Mouse (Mus musculus) forebrain, embryonic 16.5 days (tissue): ENCODE results near the gene Lyrm4. TPM values are rescaled to one million over a fixed set of nuclear protein-coding genes. Genes with fewer than 3 reads are reported as not detected.
"Not testable (repeated sequence)": the region's sequence is repeated elsewhere in the genome, so short reads cannot be mapped to it uniquely, and the experiment has no call there.

Experiments used
- ATAC-seq: fragments of 200-750 bp; cut with Nextera tagmentation; 2 replicates; pipeline ENCODE4 v1.8.0; 2017; ENCODE audit warnings: mild to moderate bottlenecking, moderate library complexity
- H3K27ac ChIP-seq: fragments of 300-500 bp; sonication (generic); 2 replicates; pipeline ENCODE4 v1.5.1; 2014; ENCODE audit warnings: low read length, control low read depth
- H3K27me3 ChIP-seq: fragments of 300-500 bp; sonication (generic); replicated peaks from 2 replicates; pipeline ENCODE4 v1.6.1; 2014; ENCODE audit warnings: low read length; ENCODE audit not compliant: control insufficient read depth, insufficient read depth
- H3K36me3 ChIP-seq: fragments of 300-500 bp; sonication (generic); 2 replicates; pipeline ENCODE4 v1.6.1; 2014; ENCODE audit not compliant: control insufficient read depth, insufficient read depth
- H3K4me1 ChIP-seq: fragments of 300-500 bp; sonication (generic); replicated peaks from 2 replicates; pipeline ENCODE4 v1.6.1; 2014; ENCODE audit warnings: low read length; ENCODE audit not compliant: control insufficient read depth, insufficient read depth
- H3K4me2 ChIP-seq: fragments of 300-500 bp; sonication (generic); 2 replicates; pipeline ENCODE4 v1.6.1; 2014; ENCODE audit warnings: mild to moderate bottlenecking, low read length, control low read depth
- H3K4me3 ChIP-seq: fragments of 300-500 bp; sonication (generic); replicated peaks from 2 replicates; pipeline ENCODE4 v1.5.1; 2014; ENCODE audit warnings: mild to moderate bottlenecking, low read length, control low read depth
- H3K9ac ChIP-seq: fragments of 300-500 bp; sonication (generic); replicated peaks from 2 replicates; pipeline ENCODE4 v1.6.1; 2014; ENCODE audit warnings: low read depth, low read length, control low read depth
- H3K9me3 ChIP-seq: fragments of 300-500 bp; sonication (generic); 2 replicates; pipeline ENCODE4 v1.6.1; 2016; ENCODE audit warnings: low read length; ENCODE audit not compliant: control insufficient read depth
- WGBS: fragments of 180-500 bp; shearing (Covaris S2); extraction: QIAGEN DNeasy Blood & Tissue Kit; methylation state at CpG from one replicate; pipeline ENCODE4 v1.1.7; 2014; 5-methylcytosine and 5-hydroxymethylcytosine counted together
- polyA plus RNA-seq: library from polyadenylated mRNA; unstranded; fragments of >200 nt; fragmentation: Nextera tagmentation; extraction: Ambion mirVana; gene quantifications from 2 replicates; pipeline ENCODE4 v1.2.1, GENCODE M21; 2015

The Lyrm4 gene
- polyA plus RNA-seq, 1 experiment from 2014 or later = 37.1 TPM

- no peak overlapping the region for H3K27ac ChIP-seq
- no peak overlapping the region for H3K4me3 ChIP-seq
- no peak for ATAC-seq
- no peak overlapping the region for H3K4me2 ChIP-seq
- H3K36me3 ChIP-seq = no peaks in the 10 kb centered on the region
- no peak overlapping the region for H3K9ac ChIP-seq
- no peaks in the 10 kb centered on the region for H3K9me3 ChIP-seq
- WGBS = 83% methylated on average over 2 of the region's 2 CpGs
- no peaks in the 10 kb centered on the region for H3K27me3 ChIP-seq
- H3K4me1 ChIP-seq = peaks cover 11% of the 10 kb centered on the region
Observed at GRCm38 (mm10) chr13:36018017-36018416, 99.3 kb downstream of the Lyrm4 start.

- Histone ChIP-seq H3K9me3 (no peaks in the 10 kb centered on the region), H3K27ac (no peak overlapping the region), H3K36me3 (no peaks in the 10 kb centered on the region), H3K4me3 (no peak overlapping the region), H3K4me1 (peaks cover 11% of the 10 kb centered on the region), H3K27me3 (no peaks in the 10 kb centered on the region), H3K4me2 (no peak overlapping the region), H3K9ac (no peak overlapping the region)
- ATAC-seq = no peak
- 70% methylated on average over 3 of the region's 3 CpGs for WGBS
Observed at GRCm38 (mm10) chr13:36015636-36016035, 101.7 kb downstream of the Lyrm4 start.

GRCm38 (mm10) chr13:36009981-36010380, 107.3 kb downstream of the Lyrm4 start:
- Histone ChIP-seq H3K9me3 (no peaks in the 10 kb centered on the region), H3K4me2 (no peak overlapping the region), H3K4me1 (no peaks in the 10 kb centered on the region), H3K4me3 (no peak overlapping the region), H3K27me3 (no peaks in the 10 kb centered on the region), H3K9ac (no peak overlapping the region), H3K36me3 (no peaks in the 10 kb centered on the region), H3K27ac (no peak overlapping the region)
- no peak for ATAC-seq
- 73% methylated on average over 2 of the region's 2 CpGs for WGBS

- no peak for ATAC-seq
- Histone ChIP-seq H3K27me3 (no peaks in the 10 kb centered on the region), H3K9me3 (no peaks in the 10 kb centered on the region), H3K27ac (no peak overlapping the region), H3K4me1 (no peaks in the 10 kb centered on the region), H3K36me3 (no peaks in the 10 kb centered on the region), H3K4me3 (no peak overlapping the region), H3K4me2 (no peak overlapping the region), H3K9ac (no peak overlapping the region)
- 85% methylated on average over 1 of the region's 1 CpGs for WGBS
Observed at GRCm38 (mm10) chr13:36000798-36001197, 116.5 kb downstream of the Lyrm4 start.

GRCm38 (mm10) chr13:35997606-35998005, 119.7 kb downstream of the Lyrm4 start:
- Histone ChIP-seq H3K4me2 (no peak overlapping the region), H3K9ac (no peak overlapping the region), H3K9me3 (no peaks in the 10 kb centered on the region), H3K36me3 (no peaks in the 10 kb centered on the region), H3K4me3 (no peak overlapping the region), H3K27ac (no peak overlapping the region), H3K27me3 (no peaks in the 10 kb centered on the region), H3K4me1 (peaks cover 5% of the 10 kb centered on the region)
- ATAC-seq = no peak
- 89% methylated on average over 4 of the region's 4 CpGs for WGBS

GRCm38 (mm10) chr13:35995696-35996426, 121.5 kb downstream of the Lyrm4 start:
- H3K36me3 ChIP-seq = no peaks in the 10 kb centered on the region
- no peaks in the 10 kb centered on the region for H3K9me3 ChIP-seq
- H3K4me2 ChIP-seq = no peak overlapping the region
- peaks cover 5% of the 10 kb centered on the region for H3K4me1 ChIP-seq
- no peak overlapping the region for H3K9ac ChIP-seq
- H3K4me3 ChIP-seq = no peak overlapping the region
- no peaks in the 10 kb centered on the region for H3K27me3 ChIP-seq
- ATAC-seq = no peak
- no peak overlapping the region for H3K27ac ChIP-seq
- 31% methylated on average over 2 of the region's 2 CpGs for WGBS

- Histone ChIP-seq H3K4me1 (peaks cover 5% of the 10 kb centered on the region), H3K27ac (no peak overlapping the region)
Observed at GRCm38 (mm10) chr13:35995231-35995630, 122.1 kb downstream of the Lyrm4 start.

GRCm38 (mm10) chr13:35994067-35994466, 123.3 kb downstream of the Lyrm4 start:
- Histone ChIP-seq H3K36me3 (no peaks in the 10 kb centered on the region), H3K27ac (no peak overlapping the region), H3K9me3 (no peaks in the 10 kb centered on the region), H3K27me3 (no peaks in the 10 kb centered on the region), H3K9ac (no peak overlapping the region), H3K4me3 (no peak overlapping the region), H3K4me1 (peaks cover 5% of the 10 kb centered on the region), H3K4me2 (no peak overlapping the region)
- 48% methylated on average over 8 of the region's 8 CpGs for WGBS
- peak; percentile 45 for ATAC-seq

More at GRCm38 (mm10) chr13:35995231-35995630, 122.1 kb downstream of the Lyrm4 start:
- ATAC-seq = no peak
- no peak overlapping the region for H3K9ac ChIP-seq
- H3K4me2 ChIP-seq = no peak overlapping the region
- no peaks in the 10 kb centered on the region for H3K27me3 ChIP-seq
- 70% methylated on average over 3 of the region's 3 CpGs for WGBS
- H3K9me3 ChIP-seq = no peaks in the 10 kb centered on the region
- no peaks in the 10 kb centered on the region for H3K36me3 ChIP-seq
- H3K4me3 ChIP-seq = no peak overlapping the region

- H3K27ac ChIP-seq, H3K4me3 ChIP-seq, ATAC-seq, H3K9me3 ChIP-seq, H3K4me1 ChIP-seq, H3K9ac ChIP-seq, H3K27me3 ChIP-seq, H3K36me3 ChIP-seq, H3K4me2 ChIP-seq: not testable (repeated sequence)
- WGBS = 97% methylated on average over 20 of the region's 21 CpGs
Observed at GRCm38 (mm10) chr13:35991185-35991584, 126.1 kb downstream of the Lyrm4 start.

GRCm38 (mm10) chr13:35989329-35989728, 128.0 kb downstream of the Lyrm4 start:
- no peaks in the 10 kb centered on the region for H3K36me3 ChIP-seq
- no peaks in the 10 kb centered on the region for H3K27me3 ChIP-seq
- H3K27ac ChIP-seq = no peak overlapping the region
- ATAC-seq = peak; percentile 55
- H3K9ac ChIP-seq = no peak overlapping the region
- H3K9me3 ChIP-seq = no peaks in the 10 kb centered on the region
- H3K4me3 ChIP-seq = no peak overlapping the region
- no peak overlapping the region for H3K4me2 ChIP-seq
- WGBS = 11% methylated on average over 3 of the region's 3 CpGs
- peaks cover 5% of the 10 kb centered on the region for H3K4me1 ChIP-seq
